Mouse (Mus musculus) urinary bladder, postnatal 36 days (tissue): Measurements from ENCODE around the gene 2310003L06Rik.

Experiments
- DNase-seq, 2 experiments: peaks; one replicate each; pipeline ENCODE4 v3.0.0; 2022; ENCODE audit warnings: low spot score in 2 of 2, mixed read lengths in 1 of 2

2310003L06Rik gene

GRCm38 (mm10) chr5:87969201-87969600 lies at the start of gene 2310003L06Rik, which contains the start of gene Gm28434:
Gene 2310003L06Rik (plus strand): TSS chr5:87969459.
Gene Gm28434 (plus strand): TSS chr5:87969517.
- DNase-seq, result no peak

GRCm38 (mm10) chr5:87925372-87925771 lies 43.9 kb upstream of the 2310003L06Rik start, which contains the start of gene Csn3:
Gene Csn3 (plus strand): TSS chr5:87925579.
- DNase-seq, result no peak

- DNase-seq, result no peak
Measured at GRCm38 (mm10) chr5:87931603-87932002, 37.7 kb upstream of the 2310003L06Rik start.

- no peak for DNase-seq
Measured at GRCm38 (mm10) chr5:87940752-87941151, 28.5 kb upstream of the 2310003L06Rik start.

- no peak for DNase-seq
Measured at GRCm38 (mm10) chr5:87942515-87942914, 26.7 kb upstream of the 2310003L06Rik start.

- DNase-seq, result no peak
Measured at GRCm38 (mm10) chr5:87951836-87952235, 17.4 kb upstream of the 2310003L06Rik start.

- no peak for DNase-seq
Measured at GRCm38 (mm10) chr5:87979139-87979538, 9.9 kb downstream of the 2310003L06Rik start, which contains the start of gene Cabs1. Gene Cabs1 (plus strand): TSS chr5:87979439.

GRCm38 (mm10) chr5:87982468-87983214 lies 13.4 kb downstream of the 2310003L06Rik start:
- no peak for DNase-seq

- DNase-seq, result no peak
Measured at GRCm38 (mm10) chr5:88002249-88002648, 33.0 kb downstream of the 2310003L06Rik start, which contains the start of gene Smr3a. Gene Smr3a (plus strand): TSS chr5:88002549.

- DNase-seq, result no peak
Measured at GRCm38 (mm10) chr5:88005241-88005640, 36.0 kb downstream of the 2310003L06Rik start.
